Mouse (Mus musculus) hindbrain, postnatal 0 days (tissue): Measurements from ENCODE around the gene Stag3. TPM values are rescaled to one million over a fixed set of nuclear protein-coding genes. Genes with fewer than 3 reads are reported as not detected.

Source experiments
- ATAC-seq: fragments of 200-750 bp; cut with Nextera tagmentation; 2 replicates; pipeline ENCODE4 v1.8.0; 2017; ENCODE audit warnings: mild to moderate bottlenecking, moderate TSS enrichment, moderate library complexity
- DNase-seq: peaks from one replicate; pipeline ENCODE4 v3.0.0-alpha.2; 2015; ENCODE audit warnings: low spot score
- H3K27ac ChIP-seq: fragments of 300-500 bp; sonication (generic); 2 replicates; pipeline ENCODE4 v1.5.1; 2014; ENCODE audit warnings: mild to moderate bottlenecking
- H3K27me3 ChIP-seq: fragments of 300-500 bp; sonication (generic); 2 replicates; pipeline ENCODE4 v1.6.1; 2014; ENCODE audit warnings: low read length, mixed read lengths; ENCODE audit not compliant: insufficient read depth
- H3K36me3 ChIP-seq: fragments of 300-500 bp; sonication (generic); 2 replicates; pipeline ENCODE4 v1.6.1; 2014; ENCODE audit warnings: low read length, mixed read lengths; ENCODE audit not compliant: insufficient read depth
- H3K4me1 ChIP-seq: fragments of 300-500 bp; sonication (generic); 2 replicates; pipeline ENCODE4 v1.6.1; 2014; ENCODE audit warnings: antibody characterized with exemption, low read length, mixed read lengths; ENCODE audit not compliant: insufficient read depth
- H3K4me2 ChIP-seq: fragments of 300-500 bp; sonication (generic); 2 replicates; pipeline ENCODE4 v1.6.1; 2014; ENCODE audit warnings: low read depth, mild to moderate bottlenecking, low read length, moderate library complexity, mixed read lengths
- H3K4me3 ChIP-seq: fragments of 300-500 bp; sonication (generic); 2 replicates; pipeline ENCODE4 v1.5.1; 2014; ENCODE audit warnings: low read length
- H3K9ac ChIP-seq: fragments of 300-500 bp; sonication (generic); replicated peaks from 2 replicates; pipeline ENCODE4 v1.6.1; 2014; ENCODE audit warnings: mild to moderate bottlenecking, low read length, moderate library complexity, mixed read lengths
- H3K9me3 ChIP-seq: fragments of 300-500 bp; sonication (generic); 2 replicates; pipeline ENCODE4 v1.6.1; 2016; ENCODE audit warnings: low read length, mixed read lengths
- CTCF ChIP-seq: IDR thresholded peaks from 2 replicates; pipeline ENCODE4 v1.5.1; 2016; ENCODE audit warnings: antibody characterized with exemption, control low read depth, low read depth
- WGBS: fragments of 180-500 bp; shearing (Covaris S2); extraction: QIAGEN DNeasy Blood & Tissue Kit; methylation state at CpG from one replicate; pipeline ENCODE4 v1.1.7; 2014; 5-methylcytosine and 5-hydroxymethylcytosine counted together
- polyA plus RNA-seq: library from polyadenylated mRNA; unstranded; fragments of >200 nt; fragmentation: Nextera tagmentation; extraction: Ambion mirVana; gene quantifications from 2 replicates; pipeline ENCODE4 v1.2.1, GENCODE M21; 2015
- total RNA-seq: library from RNA; depleted of rRNA; stranded (reverse); fragments of >200 nt; gene quantifications from 2 replicates; pipeline ENCODE4 v1.2.3, GENCODE M21; 2014; rRNA removed

The Stag3 gene
- total and polyA plus RNA-seq, 2 experiments from 2014 or later = 7.3 to 8.7 TPM

- H3K9me3 ChIP-seq = no peaks in the 10 kb centered on the region
- 0 out of 2 replicates have a peak, but pooled peaks cover 12% of the 10 kb centered on the region for H3K36me3 ChIP-seq
- H3K4me1 ChIP-seq = no peaks in the 10 kb centered on the region
- WGBS = 82% methylated on average over 1 of the region's 1 CpGs
- H3K27me3 ChIP-seq = no peaks in the 10 kb centered on the region
- DNase-seq = no peak
- no peak for ATAC-seq
- H3K4me3 ChIP-seq = no peak overlapping the region
- H3K9ac ChIP-seq = no peak overlapping the region
- H3K4me2 ChIP-seq = no peak overlapping the region
- no peak overlapping the region for H3K27ac ChIP-seq
- no peak for TF ChIP-seq CTCF
Observed at GRCm38 (mm10) chr5:138291638-138292037, 11.6 kb downstream of the Stag3 start.

- no peak for DNase-seq
- H3K9ac ChIP-seq = no peak overlapping the region
- H3K4me1 ChIP-seq = no peaks in the 10 kb centered on the region
Observed at GRCm38 (mm10) chr5:138294158-138294557, 14.1 kb downstream of the Stag3 start.

DNA sequence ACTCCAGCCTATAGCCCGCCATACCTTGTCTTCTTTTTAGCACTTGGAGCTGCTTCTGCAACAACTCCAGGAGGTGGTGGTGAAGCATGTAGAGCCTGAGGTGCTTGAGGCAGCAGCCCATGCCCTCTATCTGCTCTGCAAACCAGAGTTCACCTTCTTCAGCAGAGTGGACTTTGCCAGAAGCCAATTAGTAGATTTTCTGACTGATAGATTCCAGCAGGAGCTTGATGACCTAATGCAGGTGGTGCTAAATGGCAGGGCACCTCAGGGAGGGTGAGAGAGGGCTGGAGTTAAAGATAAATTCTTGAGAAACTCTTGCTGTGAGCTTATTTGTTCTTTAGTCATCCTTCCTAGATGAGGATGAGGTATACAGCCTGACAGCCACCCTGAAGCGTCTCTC lies 19.6 kb downstream of the Stag3 start:
- Histone ChIP-seq H3K36me3 (peaks cover 15% of the 10 kb centered on the region; the same call in 1 of the 2 replicates), H3K9ac (no peak overlapping the region), H3K9me3 (no peaks in the 10 kb centered on the region), H3K4me3 (no peak overlapping the region), H3K27ac (no peak overlapping the region), H3K4me2 (no peak overlapping the region), H3K27me3 (no peaks in the 10 kb centered on the region), H3K4me1 (no peaks in the 10 kb centered on the region)
- ATAC-seq = no peak
- no peak for DNase-seq
- no peak for TF ChIP-seq CTCF
- WGBS = 81% methylated on average over 2 of the region's 2 CpGs

More at GRCm38 (mm10) chr5:138294158-138294557, 14.1 kb downstream of the Stag3 start:
- ATAC-seq = no peak
- H3K27ac ChIP-seq = no peak overlapping the region
- H3K9me3 ChIP-seq = no peaks in the 10 kb centered on the region
- H3K4me3 ChIP-seq = no peak overlapping the region
- H3K36me3 ChIP-seq = 0 out of 2 replicates have a peak, but pooled peaks cover 15% of the 10 kb centered on the region
- H3K4me2 ChIP-seq = no peak overlapping the region
- no peak for TF ChIP-seq CTCF
- H3K27me3 ChIP-seq = no peaks in the 10 kb centered on the region

DNA sequence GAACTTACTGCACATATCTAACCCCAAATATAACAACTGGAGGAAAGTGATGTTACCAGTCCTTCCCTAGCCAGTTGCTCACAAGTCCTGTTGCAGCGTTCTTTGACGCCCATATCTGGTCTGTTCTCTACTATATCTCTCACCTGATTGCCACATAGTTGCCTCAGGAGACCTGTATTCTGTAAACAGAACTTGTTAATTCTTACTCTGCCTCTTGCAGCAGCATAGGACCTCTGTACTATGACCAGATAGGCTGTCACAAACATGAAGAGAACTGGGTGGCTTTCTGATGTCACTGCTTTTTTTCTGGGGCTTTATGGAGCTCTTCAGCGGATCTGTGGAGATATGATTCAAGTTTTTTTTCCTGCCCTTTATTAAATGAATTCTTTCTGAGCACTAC lies 32.8 kb downstream of the Stag3 start:
- no peak for TF ChIP-seq CTCF
- H3K4me2 ChIP-seq = no peak overlapping the region
- WGBS = 90% methylated on average over 3 of the region's 3 CpGs

GRCm38 (mm10) chr5:138341661-138342060 lies 61.6 kb downstream of the Stag3 start, which contains the start of gene Pvrig:
Pvrig (plus strand) TSS chr5:138341961.
- Histone ChIP-seq H3K9ac (no peak within 1 kb of the TSS), H3K27ac (no peak within 1 kb of the TSS), H3K9me3 (no peaks in the 10 kb centered on the region), H3K4me3 (no peak within 1 kb of the TSS), H3K36me3 (no peaks in the 10 kb centered on the region), H3K27me3 (no peaks in the 10 kb centered on the region), H3K4me1 (no peaks in the 10 kb centered on the region), H3K4me2 (no peak within 1 kb of the TSS)
- 73% methylated on average over 2 of the region's 2 CpGs for WGBS
- no peak for DNase-seq
- no peak for TF ChIP-seq CTCF
- no peak for ATAC-seq

More for the DNA sequence above, 32.8 kb downstream of the Stag3 start:
- Histone ChIP-seq H3K9ac (no peak overlapping the region), H3K9me3 (no peaks in the 10 kb centered on the region), H3K27ac (no peak overlapping the region), H3K27me3 (no peaks in the 10 kb centered on the region), H3K4me1 (no peaks in the 10 kb centered on the region), H3K36me3 (no peaks in the 10 kb centered on the region), H3K4me3 (no peak overlapping the region)
- no peak for ATAC-seq
- no peak for DNase-seq

DNA sequence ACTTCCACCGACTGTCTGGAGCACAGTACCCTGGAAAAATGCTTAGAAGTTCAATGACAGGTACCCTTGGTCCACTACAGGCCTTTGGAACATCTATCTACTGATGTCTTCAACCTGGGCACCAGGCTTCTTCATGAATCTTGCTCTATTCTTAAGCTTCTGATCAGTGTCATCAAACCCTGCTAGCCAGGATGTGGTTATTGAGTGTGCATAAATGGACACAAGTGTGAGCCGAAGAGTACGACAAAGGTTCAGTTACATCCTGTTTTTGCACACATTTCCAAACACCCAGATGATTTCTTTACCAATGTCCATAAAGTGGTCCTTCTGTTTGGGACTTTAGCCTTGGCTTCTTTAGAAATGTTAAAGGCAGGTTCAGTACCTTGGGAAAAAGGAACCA lies 63.2 kb downstream of the Stag3 start:
- ATAC-seq (no peak), DNase-seq (no peak)
- H3K4me3 ChIP-seq = no peak overlapping the region
- H3K9me3 ChIP-seq = no peaks in the 10 kb centered on the region
- WGBS = 82% methylated on average over 3 of the region's 3 CpGs
- H3K36me3 ChIP-seq = no peaks in the 10 kb centered on the region
- TF ChIP-seq CTCF = no peak
- no peak overlapping the region for H3K27ac ChIP-seq
- H3K27me3 ChIP-seq = no peaks in the 10 kb centered on the region
- no peaks in the 10 kb centered on the region for H3K4me1 ChIP-seq
- H3K9ac ChIP-seq = no peak overlapping the region
- H3K4me2 ChIP-seq = no peak overlapping the region

Other genes starting within 250 kb of the Stag3 start
- not detected in 2 replicates for gene Smok3c, start 227.0 kb upstream of the Stag3 start, total RNA-seq
- not detected in 2 replicates for gene Smok3c, start 227.0 kb upstream of the Stag3 start, polyA plus RNA-seq
- gene Zkscan1, start 195.2 kb upstream of the Stag3 start, total RNA-seq = 36.8 and 37.8 TPM in 2 replicates
- 11.7 and 12.0 TPM in 2 replicates for gene Zkscan1, start 195.2 kb upstream of the Stag3 start, polyA plus RNA-seq
- 14.7 and 15.4 TPM in 2 replicates for gene Zscan21, start 163.3 kb upstream of the Stag3 start, total RNA-seq
- 50.3 and 52.1 TPM in 2 replicates for gene Zscan21, start 163.3 kb upstream of the Stag3 start, polyA plus RNA-seq
- gene Zfp113, start 124.5 kb upstream of the Stag3 start, total RNA-seq = 11.6 and 43.2 TPM in 2 replicates
- 7.9 and 11.3 TPM in 2 replicates for gene Zfp113, start 124.5 kb upstream of the Stag3 start, polyA plus RNA-seq
- 42.9 and 57.8 TPM in 2 replicates for gene Cops6, start 119.2 kb upstream of the Stag3 start, total RNA-seq
- gene Cops6, start 119.2 kb upstream of the Stag3 start, polyA plus RNA-seq = 294 and 302 TPM in 2 replicates
- gene Ap4m1, start 108.2 kb upstream of the Stag3 start, total RNA-seq = 30.3 and 46.9 TPM in 2 replicates
- gene Ap4m1, start 108.2 kb upstream of the Stag3 start, polyA plus RNA-seq = 14.5 and 16.5 TPM in 2 replicates
- 41.6 and 43.0 TPM in 2 replicates for gene Mcm7, start 107.8 kb upstream of the Stag3 start, total RNA-seq
- gene Mcm7, start 107.8 kb upstream of the Stag3 start, polyA plus RNA-seq = 58.8 and 63.3 TPM in 2 replicates
- gene Taf6, start 92.8 kb upstream of the Stag3 start, total RNA-seq = 67.2 and 70.2 TPM in 2 replicates
- gene Taf6, start 92.8 kb upstream of the Stag3 start, polyA plus RNA-seq = 48.2 and 49.9 TPM in 2 replicates
- gene Cnpy4, start 92.8 kb upstream of the Stag3 start, total RNA-seq = 11.0 and 11.1 TPM in 2 replicates
- 20.8 and 23.4 TPM in 2 replicates for gene Cnpy4, start 92.8 kb upstream of the Stag3 start, polyA plus RNA-seq
- gene Mblac1, start 85.9 kb upstream of the Stag3 start, total RNA-seq = 9.5 and 16.5 TPM in 2 replicates
- gene Mblac1, start 85.9 kb upstream of the Stag3 start, polyA plus RNA-seq = 9.3 and 10.6 TPM in 2 replicates
- gene Nxpe5, start 54.3 kb upstream of the Stag3 start, total RNA-seq = 0.37 TPM in 1 of 2 replicates, not detected in the other
- gene Nxpe5, start 54.3 kb upstream of the Stag3 start, polyA plus RNA-seq = 0.06 TPM in 1 of 2 replicates, not detected in the other
- 65.7 and 80.3 TPM in 2 replicates for gene Lamtor4, start 24.8 kb upstream of the Stag3 start, total RNA-seq
- gene Lamtor4, start 24.8 kb upstream of the Stag3 start, polyA plus RNA-seq = 107 and 110 TPM in 2 replicates
- gene BC037034, start 16.2 kb upstream of the Stag3 start, total RNA-seq = 63.1 and 89.3 TPM in 2 replicates
- 13.2 and 13.5 TPM in 2 replicates for gene BC037034, start 16.2 kb upstream of the Stag3 start, polyA plus RNA-seq
- gene Gal3st4, start 7.4 kb upstream of the Stag3 start, total RNA-seq = 0.97 and 1.5 TPM in 2 replicates
- gene Gal3st4, start 7.4 kb upstream of the Stag3 start, polyA plus RNA-seq = 2.1 and 2.5 TPM in 2 replicates
- not detected in 2 replicates for gene Gm43720, start 282 bp upstream of the Stag3 start, total RNA-seq
- 0.08 and 0.13 TPM in 2 replicates for gene Gm43720, start 282 bp upstream of the Stag3 start, polyA plus RNA-seq
- gene Gpc2, start 235 bp upstream of the Stag3 start, total RNA-seq = 102 and 104 TPM in 2 replicates
- 35.0 and 35.9 TPM in 2 replicates for gene Gpc2, start 235 bp upstream of the Stag3 start, polyA plus RNA-seq
- not detected in 2 replicates for gene Pvrig, start 61.7 kb downstream of the Stag3 start, total RNA-seq
- not detected in 2 replicates for gene Pvrig, start 61.7 kb downstream of the Stag3 start, polyA plus RNA-seq
- gene Zfp157, start 161.2 kb downstream of the Stag3 start, total RNA-seq = 29.8 and 31.7 TPM in 2 replicates
- 40.3 and 43.7 TPM in 2 replicates for gene Zfp157, start 161.2 kb downstream of the Stag3 start, polyA plus RNA-seq